Mouse (Mus musculus) megakaryocyte, embryonic 14.5 days (primary cell): ENCODE measurements around the gene Rhbg.

ENCODE experiments used
- FLI1 ChIP-seq: IDR thresholded peaks from 2 replicates; pipeline ENCODE4 v1.6.1; 2012; ENCODE audit warnings: low read length, inconsistent platforms, mixed read lengths
- GATA1 ChIP-seq: IDR thresholded peaks from 3 replicates; pipeline ENCODE4 v1.6.1; 2012; ENCODE audit warnings: mixed read lengths, low read length, inconsistent platforms, borderline replicate concordance

GRCm38 (mm10) chr3:88216534-88217326 is 37.8 kb downstream of the Rhbg start:
- no peak for TF ChIP-seq GATA1
- no peak for TF ChIP-seq FLI1
